Mouse (Mus musculus) lung, postnatal 0 days (tissue): ENCODE results near the gene Plxnc1. TPM values are rescaled to one million over a fixed set of nuclear protein-coding genes. Genes with fewer than 3 reads are reported as not detected.

ENCODE experiments used
- ATAC-seq: fragments of 200-750 bp; cut with Nextera tagmentation; 2 replicates; pipeline ENCODE4 v1.8.0; 2017; ENCODE audit warnings: moderate library complexity
- DNase-seq: peaks from one replicate; pipeline ENCODE4 v3.0.0-alpha.2; 2016; ENCODE audit warnings: low spot score
- H3K27ac ChIP-seq: fragments of 300-500 bp; sonication (generic); 2 replicates; pipeline ENCODE4 v1.5.1; 2014; ENCODE audit warnings: antibody characterized with exemption, mild to moderate bottlenecking, low read length, mixed read lengths
- H3K27me3 ChIP-seq: fragments of 300-500 bp; sonication (generic); replicated peaks from 2 replicates; pipeline ENCODE4 v1.6.1; 2014; ENCODE audit warnings: low read length, mixed read lengths; ENCODE audit not compliant: insufficient read depth
- H3K36me3 ChIP-seq: fragments of 300-500 bp; sonication (generic); 2 replicates; pipeline ENCODE4 v1.6.1; 2014; ENCODE audit warnings: low read length, mixed read lengths; ENCODE audit not compliant: insufficient read depth
- H3K4me1 ChIP-seq: fragments of 300-500 bp; sonication (generic); 2 replicates; pipeline ENCODE4 v1.6.1; 2014; ENCODE audit warnings: antibody characterized with exemption, low read depth, low read length, mixed read lengths; ENCODE audit not compliant: insufficient read depth
- H3K4me2 ChIP-seq: fragments of 300-500 bp; sonication (generic); replicated peaks from 2 replicates; pipeline ENCODE4 v1.6.1; 2014; ENCODE audit warnings: low read depth, mild to moderate bottlenecking, low read length, moderate library complexity, mixed read lengths
- H3K4me3 ChIP-seq: fragments of 300-500 bp; sonication (generic); 2 replicates; pipeline ENCODE4 v1.5.1; 2014; ENCODE audit warnings: low read depth, low read length
- H3K9ac ChIP-seq: fragments of 300-500 bp; sonication (generic); replicated peaks from 2 replicates; pipeline ENCODE4 v1.6.1; 2014; ENCODE audit warnings: low read depth, mild to moderate bottlenecking
- H3K9me3 ChIP-seq: fragments of 300-500 bp; sonication (generic); 2 replicates; pipeline ENCODE4 v1.6.1; 2016; ENCODE audit warnings: low read length, mixed read lengths
- CTCF ChIP-seq: IDR thresholded peaks from 2 replicates; pipeline ENCODE4 v1.5.1; 2016; ENCODE audit warnings: antibody characterized with exemption, mild to moderate bottlenecking
- EP300 ChIP-seq: IDR thresholded peaks from 2 replicates; pipeline ENCODE4 v1.6.1; 2016; ENCODE audit warnings: antibody characterized with exemption, mild to moderate bottlenecking, control low read depth
- WGBS: fragments of 180-500 bp; shearing (Covaris S2); extraction: QIAGEN DNeasy Blood & Tissue Kit; methylation state at CpG from one replicate; pipeline ENCODE4 v1.1.7; 2014; 5-methylcytosine and 5-hydroxymethylcytosine counted together
- polyA plus RNA-seq: library from polyadenylated mRNA; unstranded; fragments of >200 nt; fragmentation: Nextera tagmentation; extraction: Ambion mirVana; gene quantifications from 2 replicates; pipeline ENCODE4 v1.2.1, GENCODE M21; 2015

Gene Plxnc1
- polyA plus RNA-seq, 1 experiment from 2014 or later, result 3.2 TPM

DNA sequence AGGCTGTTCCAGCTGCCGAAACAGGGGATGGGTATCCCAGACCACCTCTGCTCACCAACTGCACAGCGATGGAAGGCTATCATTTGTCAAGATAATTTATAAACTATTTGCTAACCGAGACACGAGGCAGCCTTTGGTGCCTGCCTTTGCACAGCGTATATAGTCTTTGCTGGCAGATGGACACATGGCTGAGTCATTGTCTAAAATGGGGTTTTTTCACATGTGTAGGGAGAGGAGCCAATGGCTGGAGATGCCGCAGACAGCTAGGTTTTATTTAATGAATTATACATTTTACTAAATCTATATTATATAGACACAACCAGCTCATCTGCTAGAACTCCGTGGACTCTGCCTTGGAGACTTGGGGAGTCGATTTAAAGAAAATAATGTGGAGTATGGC lies 37.9 kb upstream of the Plxnc1 start:
- Histone ChIP-seq H3K4me2 (no peak overlapping the region), H3K9me3 (no peaks in the 10 kb centered on the region), H3K27ac (no peak overlapping the region), H3K4me1 (no peaks in the 10 kb centered on the region), H3K36me3 (no peaks in the 10 kb centered on the region), H3K9ac (no peak overlapping the region), H3K27me3 (no peaks in the 10 kb centered on the region), H3K4me3 (no peak overlapping the region)
- DNase-seq (no peak), ATAC-seq (no peak)
- WGBS, result 67% methylated on average over 8 of the region's 8 CpGs
- TF ChIP-seq EP300, result no peak
- TF ChIP-seq CTCF, result no peak

DNA sequence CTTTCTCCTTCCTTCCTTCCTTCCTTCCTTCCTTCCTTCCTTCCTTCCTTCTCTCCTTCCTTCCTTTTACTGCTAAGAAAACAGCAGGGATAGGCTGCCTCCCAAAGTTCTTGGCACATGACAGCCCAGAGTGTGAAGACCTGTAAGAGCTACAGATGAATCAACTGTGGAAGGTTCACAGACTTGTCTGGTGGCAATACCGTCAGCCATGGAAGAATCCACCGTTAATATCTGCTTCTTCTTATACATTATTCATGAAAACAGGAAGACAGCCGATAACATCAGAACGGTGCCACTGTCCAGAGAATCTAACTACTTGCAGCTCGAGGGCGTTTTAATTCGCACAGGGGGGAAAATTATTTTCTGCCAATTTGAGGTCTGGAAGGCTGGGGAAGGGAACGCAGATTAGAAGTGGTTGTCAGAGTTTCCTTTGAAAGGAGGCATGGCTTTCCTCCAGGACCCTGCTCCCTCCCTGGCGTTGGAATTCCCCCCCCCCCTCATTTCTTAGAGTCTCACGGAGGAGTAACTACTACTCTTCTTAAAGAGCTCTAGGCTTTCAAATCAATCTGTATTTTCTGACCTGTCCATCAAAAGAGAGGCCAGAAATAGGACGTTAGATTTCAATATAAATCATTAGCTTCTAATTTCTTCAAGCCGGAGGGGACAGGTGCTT lies 37.0 kb upstream of the Plxnc1 start:
- H3K4me1 ChIP-seq, result no peaks in the 10 kb centered on the region
- 38% methylated on average over 12 of the region's 12 CpGs for WGBS
- no peaks in the 10 kb centered on the region for H3K27me3 ChIP-seq
- ATAC-seq, result no peak
- H3K27ac ChIP-seq, result no peak overlapping the region
- TF ChIP-seq EP300, result no peak
- TF ChIP-seq CTCF, result no peak
- DNase-seq, result no peak
- no peak overlapping the region for H3K4me3 ChIP-seq
- H3K36me3 ChIP-seq, result no peaks in the 10 kb centered on the region
- no peak overlapping the region for H3K9ac ChIP-seq
- H3K9me3 ChIP-seq, result no peaks in the 10 kb centered on the region
- no peak overlapping the region for H3K4me2 ChIP-seq

DNA sequence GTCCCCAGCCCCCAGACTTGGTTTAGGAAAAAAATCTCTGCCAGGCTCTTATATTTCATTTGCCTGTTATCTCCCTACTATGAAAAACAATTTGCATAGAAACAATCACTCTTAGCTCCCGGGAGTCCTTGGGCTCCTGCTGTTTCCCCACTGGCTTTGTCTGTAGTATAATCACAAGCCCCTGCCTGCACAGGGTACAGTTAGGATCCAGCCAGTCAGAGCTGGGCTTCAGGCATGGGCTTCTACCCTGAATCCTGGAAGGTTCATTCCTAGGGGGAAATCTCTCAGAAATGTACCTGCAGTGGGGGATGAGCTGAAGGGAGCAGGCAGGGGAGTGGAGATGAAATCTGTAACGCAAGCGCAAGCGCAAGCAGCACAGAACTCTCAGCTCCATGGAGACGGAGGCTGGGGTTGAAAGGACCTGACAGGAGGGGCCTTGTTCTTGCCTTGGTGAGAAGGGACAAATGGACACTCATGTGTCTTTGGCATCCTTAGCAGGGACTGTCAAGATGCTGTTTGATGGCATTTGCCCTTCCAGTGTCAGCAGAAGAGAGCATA lies 33.7 kb upstream of the Plxnc1 start:
- H3K27ac ChIP-seq, result no peak overlapping the region
- no peak overlapping the region for H3K4me3 ChIP-seq
- no peak overlapping the region for H3K4me2 ChIP-seq
- no peak overlapping the region for H3K9ac ChIP-seq
- ATAC-seq (no peak), DNase-seq (no peak)
- no peaks in the 10 kb centered on the region for H3K36me3 ChIP-seq
- no peak for TF ChIP-seq EP300
- no peak for TF ChIP-seq CTCF
- H3K4me1 ChIP-seq, result no peaks in the 10 kb centered on the region
- 0 out of 2 replicates have a peak, but pooled peaks cover under 1% of the 10 kb centered on the region for H3K9me3 ChIP-seq
- WGBS, result 52% methylated on average over 5 of the region's 5 CpGs
- H3K27me3 ChIP-seq, result no peaks in the 10 kb centered on the region

DNA sequence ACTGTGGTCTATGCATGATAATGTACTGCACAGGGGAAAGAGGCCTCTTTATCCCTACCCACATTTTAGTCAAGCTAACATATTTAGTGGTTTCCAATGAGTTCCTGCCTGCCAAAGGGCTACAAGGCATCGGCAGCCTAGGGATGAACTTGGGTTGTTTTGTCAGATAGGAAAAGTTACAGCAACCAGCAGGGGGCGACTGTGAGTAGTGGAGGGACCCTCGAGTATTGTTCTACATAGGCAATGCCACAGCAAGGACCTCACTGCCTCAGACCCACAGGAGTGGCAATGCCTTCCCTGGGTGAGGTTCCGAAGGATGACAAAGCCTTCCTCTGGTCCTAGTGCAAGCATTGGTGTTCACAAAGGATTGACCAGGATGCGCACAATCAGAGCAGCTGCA lies 31.7 kb upstream of the Plxnc1 start:
- Histone ChIP-seq H3K9ac (no peak overlapping the region), H3K36me3 (no peaks in the 10 kb centered on the region), H3K9me3 (0 out of 2 replicates have a peak, but pooled peaks cover 4% of the 10 kb centered on the region), H3K4me3 (no peak overlapping the region), H3K4me2 (no peak overlapping the region), H3K27me3 (no peaks in the 10 kb centered on the region), H3K4me1 (no peaks in the 10 kb centered on the region), H3K27ac (no peak overlapping the region)
- peak; percentile 60 for TF ChIP-seq CTCF
- TF ChIP-seq EP300, result no peak
- no peak for DNase-seq
- no peak for ATAC-seq
- WGBS, result 54% methylated on average over 5 of the region's 5 CpGs

DNA sequence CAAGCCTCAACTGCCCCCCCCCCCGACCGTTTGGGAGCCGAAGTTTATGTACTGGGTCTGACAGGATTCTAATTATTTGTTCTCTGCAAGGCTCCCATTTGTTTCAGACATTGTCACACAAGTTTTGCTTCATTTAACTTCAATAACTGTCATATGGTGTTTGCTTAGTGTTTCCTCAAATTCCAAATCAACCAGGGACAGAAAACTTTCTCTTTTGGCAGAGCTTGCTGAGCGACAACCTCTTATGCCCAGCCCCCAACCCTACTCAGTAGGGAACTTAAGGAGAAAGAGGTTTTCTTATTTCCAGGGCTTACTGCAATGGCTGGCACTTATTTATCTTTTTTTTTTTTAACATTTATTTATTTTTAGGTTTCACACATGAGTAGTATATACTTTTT lies 30.5 kb upstream of the Plxnc1 start:
- H3K9ac ChIP-seq, result no peak overlapping the region
- no peaks in the 10 kb centered on the region for H3K27me3 ChIP-seq
- H3K9me3 ChIP-seq, result 0 out of 2 replicates have a peak, but pooled peaks cover 4% of the 10 kb centered on the region
- H3K36me3 ChIP-seq, result no peaks in the 10 kb centered on the region
- no peak overlapping the region for H3K4me3 ChIP-seq
- 21% methylated on average over 4 of the region's 4 CpGs for WGBS
- H3K4me2 ChIP-seq, result peak overlapping the region; percentile 25; the same call in 1 of the 2 replicates
- H3K4me1 ChIP-seq, result no peaks in the 10 kb centered on the region
- no peak overlapping the region for H3K27ac ChIP-seq
- ATAC-seq (no peak), DNase-seq (no peak)
- TF ChIP-seq CTCF (no peak), EP300 (no peak)

DNA sequence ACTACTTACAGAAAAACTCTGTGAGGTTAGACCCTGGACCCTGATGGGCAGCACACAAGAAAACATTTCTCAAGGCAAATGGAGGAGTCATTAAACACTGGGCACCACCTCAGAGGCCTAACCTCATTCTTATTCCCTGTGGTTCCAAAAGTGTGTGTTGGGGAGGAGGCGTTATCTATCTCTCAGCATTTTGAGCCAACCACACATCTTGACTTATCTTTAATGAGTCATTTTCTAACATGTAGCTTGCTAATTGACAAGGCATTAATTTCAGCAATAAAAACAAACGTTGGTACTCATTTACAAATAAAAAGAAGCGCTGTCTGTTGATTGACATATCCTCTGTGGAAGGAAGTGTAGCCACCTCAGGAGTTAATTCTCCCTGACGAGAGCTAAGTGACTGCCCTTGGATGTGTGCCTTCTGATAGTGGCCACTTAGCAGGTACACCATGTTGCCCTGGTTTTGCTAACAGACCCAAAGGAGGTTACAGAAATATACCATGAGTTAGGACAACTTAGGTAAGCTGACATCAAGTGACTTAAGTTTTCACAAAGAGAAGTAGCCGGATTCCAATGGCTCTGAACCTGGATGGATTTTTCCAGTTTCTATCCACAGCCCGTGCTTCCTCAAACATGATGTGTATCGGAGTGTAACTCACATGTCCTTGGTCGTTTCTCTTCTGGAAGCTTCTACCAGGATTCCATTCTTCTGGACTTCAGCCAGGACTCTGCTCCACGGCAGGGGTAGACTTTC lies 29.9 kb upstream of the Plxnc1 start:
- H3K4me1 ChIP-seq, result no peaks in the 10 kb centered on the region
- H3K9ac ChIP-seq, result no peak overlapping the region
- 0 out of 2 replicates have a peak, but pooled peaks cover 4% of the 10 kb centered on the region for H3K9me3 ChIP-seq
- H3K4me3 ChIP-seq, result no peak overlapping the region
- TF ChIP-seq CTCF (no peak), EP300 (no peak)
- 41% methylated on average over 9 of the region's 9 CpGs for WGBS
- H3K27me3 ChIP-seq, result no peaks in the 10 kb centered on the region
- no peaks in the 10 kb centered on the region for H3K36me3 ChIP-seq
- DNase-seq, result peak; percentile 35
- H3K4me2 ChIP-seq, result peak overlapping the region; percentile 25; the same call in 1 of the 2 replicates
- no peak overlapping the region for H3K27ac ChIP-seq
- no peak for ATAC-seq
